Mouse (Mus musculus): Measurements from ENCODE around the gene Swap70. TPM values are rescaled to one million over a fixed set of nuclear protein-coding genes. Genes with fewer than 3 reads are reported as not detected.

Gene Swap70
- polyA plus RNA-seq, 1 experiment from 2014 or later, result 22.6 TPM

- Histone ChIP-seq H3K36me3 (no peaks in the 10 kb centered on the region), H3K27me3 (replicated peaks) (no peaks in the 10 kb centered on the region), H3K4me3 (no peak overlapping the region), H3K27ac (ENCODE audit: poor library complexity, severe bottlenecking) (peak overlapping the region; percentile 65), H3K4me1 (replicated peaks) (peaks cover 26% of the 10 kb centered on the region), H3K4me2 (no peak overlapping the region; the same call in 1 of the 2 replicates), H3K9me3 (replicated peaks) (no peaks in the 10 kb centered on the region), H3K9ac (no peak overlapping the region)
- peak; percentile 55; the same call in 1 of the 2 replicates for ATAC-seq (ENCODE audit: insufficient number of reproducible peaks, low FRiP score)
- WGBS, result 50% methylated on average over 2 of the region's 2 CpGs
Observed at GRCm38 (mm10) chr7:110237837-110238451, 16.4 kb downstream of the Swap70 start.

- no peaks in the 10 kb centered on the region for H3K27me3 ChIP-seq (replicated peaks)
- no peak overlapping the region for H3K9ac ChIP-seq
- no peak for ATAC-seq (ENCODE audit: insufficient number of reproducible peaks, low FRiP score)
- no peaks in the 10 kb centered on the region for H3K9me3 ChIP-seq (replicated peaks)
- H3K4me1 ChIP-seq (replicated peaks), result peaks cover 37% of the 10 kb centered on the region
- H3K4me2 ChIP-seq, result no peak overlapping the region
- H3K27ac ChIP-seq (ENCODE audit: poor library complexity, severe bottlenecking), result no peak overlapping the region
- 0 out of 2 replicates have a peak, but pooled peaks cover 3% of the 10 kb centered on the region for H3K36me3 ChIP-seq
- 81% methylated on average over 4 of the region's 4 CpGs for WGBS
- H3K4me3 ChIP-seq, result no peak overlapping the region
Observed at GRCm38 (mm10) chr7:110239590-110239989, 18.1 kb downstream of the Swap70 start.

- Histone ChIP-seq H3K4me2 (no peak overlapping the region), H3K27ac (ENCODE audit: poor library complexity, severe bottlenecking) (no peak overlapping the region), H3K36me3 (0 out of 2 replicates have a peak, but pooled peaks cover 6% of the 10 kb centered on the region), H3K27me3 (replicated peaks) (no peaks in the 10 kb centered on the region), H3K9me3 (replicated peaks) (no peaks in the 10 kb centered on the region), H3K9ac (no peak overlapping the region), H3K4me1 (replicated peaks) (peaks cover 38% of the 10 kb centered on the region), H3K4me3 (no peak overlapping the region)
- ATAC-seq (ENCODE audit: insufficient number of reproducible peaks, low FRiP score), result no peak
- WGBS, result 70% methylated on average over 9 of the region's 9 CpGs
Observed at GRCm38 (mm10) chr7:110241472-110242289, 20.2 kb downstream of the Swap70 start.

- no peak overlapping the region for H3K9ac ChIP-seq
- no peak overlapping the region for H3K27ac ChIP-seq (ENCODE audit: poor library complexity, severe bottlenecking)
- no peaks in the 10 kb centered on the region for H3K27me3 ChIP-seq (replicated peaks)
- peaks cover 32% of the 10 kb centered on the region for H3K4me1 ChIP-seq (replicated peaks)
- no peak for ATAC-seq (ENCODE audit: insufficient number of reproducible peaks, low FRiP score)
- H3K4me2 ChIP-seq, result no peak overlapping the region
- H3K4me3 ChIP-seq, result no peak overlapping the region
- 0 out of 2 replicates have a peak, but pooled peaks cover 6% of the 10 kb centered on the region for H3K36me3 ChIP-seq
- WGBS, result 87% methylated on average over 5 of the region's 5 CpGs
- H3K9me3 ChIP-seq (replicated peaks), result no peaks in the 10 kb centered on the region
Observed at GRCm38 (mm10) chr7:110242290-110242581, 20.7 kb downstream of the Swap70 start.

- no peak overlapping the region for H3K9ac ChIP-seq
- 0 out of 2 replicates have a peak, but pooled peaks cover 12% of the 10 kb centered on the region for H3K36me3 ChIP-seq
- WGBS, result 57% methylated on average over 9 of the region's 9 CpGs
- H3K4me2 ChIP-seq, result no peak overlapping the region
- H3K27ac ChIP-seq (ENCODE audit: poor library complexity, severe bottlenecking), result peak overlapping the region; percentile 49
- H3K27me3 ChIP-seq (replicated peaks), result no peaks in the 10 kb centered on the region
- ATAC-seq (ENCODE audit: insufficient number of reproducible peaks, low FRiP score), result no peak
- no peak overlapping the region for H3K4me3 ChIP-seq
- H3K4me1 ChIP-seq (replicated peaks), result peaks cover 31% of the 10 kb centered on the region
- H3K9me3 ChIP-seq (replicated peaks), result no peaks in the 10 kb centered on the region
Observed at GRCm38 (mm10) chr7:110245128-110245527, 23.6 kb downstream of the Swap70 start.

GRCm38 (mm10) chr7:110246526-110246925 lies 25.0 kb downstream of the Swap70 start:
- Histone ChIP-seq H3K27ac (ENCODE audit: poor library complexity, severe bottlenecking) (no peak overlapping the region), H3K36me3 (0 out of 2 replicates have a peak, but pooled peaks cover 12% of the 10 kb centered on the region), H3K9me3 (replicated peaks) (no peaks in the 10 kb centered on the region), H3K4me3 (no peak overlapping the region), H3K4me1 (replicated peaks) (peaks cover 31% of the 10 kb centered on the region), H3K9ac (no peak overlapping the region), H3K4me2 (no peak overlapping the region), H3K27me3 (replicated peaks) (no peaks in the 10 kb centered on the region)
- 91% methylated on average over 9 of the region's 9 CpGs for WGBS
- no peak for ATAC-seq (ENCODE audit: insufficient number of reproducible peaks, low FRiP score)

GRCm38 (mm10) chr7:110247801-110248200 lies 26.3 kb downstream of the Swap70 start:
- H3K4me1 ChIP-seq (replicated peaks), result peaks cover 27% of the 10 kb centered on the region
- H3K27ac ChIP-seq (ENCODE audit: poor library complexity, severe bottlenecking), result no peak overlapping the region
- H3K9ac ChIP-seq, result no peak overlapping the region
- no peaks in the 10 kb centered on the region for H3K9me3 ChIP-seq (replicated peaks)
- H3K4me2 ChIP-seq, result no peak overlapping the region
- 90% methylated on average over 3 of the region's 3 CpGs for WGBS
- no peak overlapping the region for H3K4me3 ChIP-seq
- peaks cover 17% of the 10 kb centered on the region for H3K36me3 ChIP-seq
- no peak for ATAC-seq (ENCODE audit: insufficient number of reproducible peaks, low FRiP score)
- no peaks in the 10 kb centered on the region for H3K27me3 ChIP-seq (replicated peaks)

GRCm38 (mm10) chr7:110248677-110249076 lies 27.2 kb downstream of the Swap70 start:
- H3K36me3 ChIP-seq, result peaks cover 23% of the 10 kb centered on the region
- H3K4me3 ChIP-seq, result no peak overlapping the region
- no peak for ATAC-seq (ENCODE audit: insufficient number of reproducible peaks, low FRiP score)
- H3K4me2 ChIP-seq, result no peak overlapping the region
- peaks cover 30% of the 10 kb centered on the region for H3K4me1 ChIP-seq (replicated peaks)
- H3K27me3 ChIP-seq (replicated peaks), result no peaks in the 10 kb centered on the region
- H3K9ac ChIP-seq, result no peak overlapping the region
- no peaks in the 10 kb centered on the region for H3K9me3 ChIP-seq (replicated peaks)
- WGBS, result 70% methylated on average over 4 of the region's 4 CpGs
- no peak overlapping the region for H3K27ac ChIP-seq (ENCODE audit: poor library complexity, severe bottlenecking)

GRCm38 (mm10) chr7:110253861-110254260 lies 32.4 kb downstream of the Swap70 start:
- peaks cover 46% of the 10 kb centered on the region for H3K4me1 ChIP-seq (replicated peaks)
- H3K4me3 ChIP-seq, result no peak overlapping the region
- no peak overlapping the region for H3K4me2 ChIP-seq
- no peaks in the 10 kb centered on the region for H3K9me3 ChIP-seq (replicated peaks)
- no peaks in the 10 kb centered on the region for H3K27me3 ChIP-seq (replicated peaks)
- no peak overlapping the region for H3K9ac ChIP-seq
- peak overlapping the region; percentile 26; the same call in 1 of the 2 replicates for H3K27ac ChIP-seq (ENCODE audit: poor library complexity, severe bottlenecking)
- ATAC-seq (ENCODE audit: insufficient number of reproducible peaks, low FRiP score), result peak; percentile 63; the same call in 1 of the 2 replicates
- H3K36me3 ChIP-seq, result peaks cover 12% of the 10 kb centered on the region
- WGBS, result 27% methylated on average over 2 of the region's 2 CpGs

GRCm38 (mm10) chr7:110254395-110254794 lies 32.9 kb downstream of the Swap70 start:
- 65% methylated on average over 5 of the region's 5 CpGs for WGBS

GRCm38 (mm10) chr7:110257059-110257458 lies 35.5 kb downstream of the Swap70 start:
- Histone ChIP-seq H3K36me3 (peaks cover 12% of the 10 kb centered on the region), H3K9me3 (replicated peaks) (no peaks in the 10 kb centered on the region), H3K27me3 (replicated peaks) (no peaks in the 10 kb centered on the region), H3K4me3 (no peak overlapping the region), H3K27ac (ENCODE audit: poor library complexity, severe bottlenecking) (peak overlapping the region; percentile 18; the same call in 1 of the 2 replicates), H3K9ac (no peak overlapping the region), H3K4me2 (no peak overlapping the region), H3K4me1 (replicated peaks) (peaks cover 67% of the 10 kb centered on the region)
- ATAC-seq (ENCODE audit: insufficient number of reproducible peaks, low FRiP score), result no peak
- WGBS, result 61% methylated on average over 2 of the region's 2 CpGs

More at GRCm38 (mm10) chr7:110254395-110254794, 32.9 kb downstream of the Swap70 start:
- Histone ChIP-seq H3K36me3 (peaks cover 12% of the 10 kb centered on the region), H3K4me1 (replicated peaks) (peaks cover 49% of the 10 kb centered on the region), H3K27ac (ENCODE audit: poor library complexity, severe bottlenecking) (peak overlapping the region; percentile 26; the same call in 1 of the 2 replicates), H3K9me3 (replicated peaks) (no peaks in the 10 kb centered on the region), H3K4me3 (no peak overlapping the region), H3K27me3 (replicated peaks) (no peaks in the 10 kb centered on the region), H3K4me2 (no peak overlapping the region), H3K9ac (no peak overlapping the region)
- ATAC-seq (ENCODE audit: insufficient number of reproducible peaks, low FRiP score), result no peak
